Mouse (Mus musculus) thymus, postnatal 10 days (tissue): ENCODE measurements around the gene Tnfsfm13.
A peak's percentile ranks its signal among the peaks of the same experiment; 100 is the strongest.
"Not testable (repeated sequence)": the region's sequence is repeated elsewhere in the genome, so short reads cannot be mapped to it uniquely, and the experiment has no call there.

Experiments
- DNase-seq, 2 experiments: peaks; one replicate each; pipeline ENCODE4 v3.0.0; 2021; ENCODE audit warnings: low spot score in 2 of 2

The Tnfsfm13 gene

DNA sequence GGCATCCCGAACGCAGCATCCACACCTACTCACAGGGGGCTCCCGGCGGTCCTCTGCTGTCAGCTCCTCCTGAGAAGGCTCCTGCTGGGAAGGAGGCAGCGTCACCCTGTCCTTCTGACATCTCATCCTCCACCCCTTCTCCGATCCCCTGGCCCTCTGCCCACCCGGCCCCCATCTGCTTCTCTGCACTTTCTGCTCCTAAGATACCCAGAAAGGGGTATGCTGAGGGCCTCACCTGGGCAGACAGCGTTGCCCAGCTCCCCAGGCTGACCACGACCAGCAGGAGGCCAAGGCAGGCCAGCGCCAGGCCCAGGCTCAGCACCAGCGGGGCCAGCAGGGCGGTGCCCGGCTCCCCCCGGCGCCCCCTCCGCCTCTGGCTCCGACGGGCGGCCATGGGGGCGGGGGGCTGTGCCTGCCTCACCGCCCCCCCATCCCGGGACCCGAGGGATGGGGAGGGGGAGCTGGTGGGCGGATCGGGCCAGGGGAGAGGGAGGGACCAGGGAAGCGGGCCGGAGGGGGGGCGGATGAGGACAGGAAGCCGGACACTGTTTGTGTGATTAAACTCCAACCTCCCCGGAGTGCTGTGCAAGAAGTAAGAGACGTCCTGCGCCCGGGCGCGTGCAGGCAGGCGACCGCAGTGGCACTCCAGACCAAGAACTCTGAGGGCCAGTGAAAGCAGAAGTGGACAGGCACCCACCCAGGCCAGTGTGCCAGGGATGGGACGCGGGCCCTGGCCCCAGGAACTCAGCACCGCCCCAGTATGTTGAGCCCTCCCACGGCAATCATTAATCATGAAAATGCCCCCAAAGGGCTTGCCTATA, at the start of gene Tnfsfm13, which contains the start of gene Tnfsf12:
TSS of gene Tnfsfm13 (minus strand) at position 738 of the 821 bp plus-strand sequence.
TSS of gene Tnfsf12 (minus strand) at position 489 of the 821 bp plus-strand sequence.
- no peak for DNase-seq

DNA sequence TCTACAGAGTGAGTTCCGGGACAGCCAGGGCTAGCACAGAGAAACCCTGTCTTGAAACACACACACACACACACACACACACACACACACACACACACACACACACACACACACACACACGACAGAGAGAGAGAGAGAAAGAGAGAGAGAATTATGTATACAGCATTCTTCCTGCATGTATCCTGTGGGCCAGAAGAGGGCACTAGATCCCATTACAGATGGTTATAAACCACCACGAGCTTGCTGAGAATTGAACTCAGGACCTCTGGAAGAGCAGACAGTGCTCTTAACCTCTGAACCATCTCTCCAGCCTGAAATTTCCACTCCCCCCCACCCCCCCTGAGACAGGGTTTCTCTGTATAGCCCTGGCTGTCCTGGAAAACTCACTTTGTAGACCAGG, 35.5 kb upstream of the Tnfsfm13 start:
- not testable (repeated sequence) for DNase-seq

DNA sequence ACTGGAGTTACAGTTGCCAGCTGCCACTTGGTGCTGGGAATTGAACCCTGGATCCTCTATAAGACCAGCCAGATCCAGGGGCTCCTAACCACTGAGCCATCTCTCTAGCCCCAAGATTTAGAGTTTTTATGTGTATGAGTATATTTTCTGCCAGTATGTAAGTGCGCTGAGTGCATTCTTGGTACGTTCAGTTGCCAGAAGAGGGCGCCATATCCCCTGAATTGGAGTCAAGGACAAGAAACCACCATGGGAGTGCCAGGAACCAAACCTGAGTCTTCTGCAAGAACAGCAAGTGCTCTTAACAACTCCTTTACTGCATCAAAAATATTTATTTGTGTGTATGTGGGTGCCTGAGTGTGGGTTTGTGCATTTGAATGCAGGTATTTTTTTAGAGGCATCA, 33.2 kb upstream of the Tnfsfm13 start:
- DNase-seq = peak; percentile 45 to 79

DNA sequence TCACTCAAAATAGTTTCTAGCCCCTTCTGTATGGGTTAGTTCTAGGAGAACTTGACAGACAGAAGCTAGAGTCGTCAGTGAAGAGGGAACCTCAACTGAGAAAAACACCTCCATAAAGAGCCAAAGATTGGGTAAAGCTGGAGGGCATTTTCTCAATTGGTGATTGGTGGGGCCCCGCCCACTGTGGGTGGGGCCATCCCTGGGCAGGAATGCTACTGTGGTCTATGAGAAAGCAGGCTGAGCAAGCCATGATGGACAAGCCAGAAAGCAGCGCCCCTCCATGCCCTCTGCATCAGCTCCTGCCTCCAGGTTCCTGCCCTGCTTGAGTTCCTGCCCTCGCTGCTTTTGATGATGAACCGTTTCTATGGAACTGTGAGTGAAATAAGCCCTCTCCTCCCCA, 30.1 kb upstream of the Tnfsfm13 start:
- DNase-seq = no peak

DNA sequence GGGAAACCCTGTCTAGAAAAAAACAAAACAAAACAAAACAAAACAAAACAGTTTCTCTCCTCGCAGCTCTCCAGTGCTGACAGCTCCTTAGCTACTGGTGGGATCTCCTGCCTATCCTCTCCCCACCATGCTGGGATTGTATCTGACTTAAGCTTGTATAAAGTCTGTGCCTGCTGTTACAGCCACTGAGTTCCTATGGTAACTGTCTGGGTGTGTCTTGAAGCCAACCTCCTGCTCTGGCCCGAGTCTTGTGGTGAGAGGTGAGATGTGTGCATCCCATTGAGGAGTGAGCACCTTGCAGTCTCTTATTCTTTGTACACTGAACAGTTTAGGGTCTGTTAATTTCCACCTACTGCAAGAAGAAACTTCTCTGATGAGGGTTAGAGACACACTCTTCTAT, 27.2 kb upstream of the Tnfsfm13 start:
- DNase-seq = no peak

DNA sequence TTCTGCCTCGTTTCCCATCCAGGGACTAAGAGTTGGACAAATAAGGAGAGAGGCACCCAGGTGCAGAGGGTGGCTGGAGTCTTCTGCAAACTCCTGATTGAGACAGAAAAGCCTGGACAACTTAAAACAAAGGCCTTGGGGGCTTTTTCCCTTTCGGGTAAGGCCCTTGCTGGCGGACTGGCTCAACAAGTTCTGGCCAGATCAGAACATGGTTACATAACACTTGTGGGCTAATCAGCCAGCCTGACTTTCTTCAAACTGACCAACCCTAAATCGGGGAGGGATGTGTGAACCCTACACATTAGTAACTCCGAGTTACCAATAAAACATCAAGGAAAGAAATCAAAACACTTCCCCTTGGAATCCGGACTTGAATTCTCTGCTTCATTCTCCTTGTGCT, 25.0 kb upstream of the Tnfsfm13 start:
- DNase-seq = no peak

DNA sequence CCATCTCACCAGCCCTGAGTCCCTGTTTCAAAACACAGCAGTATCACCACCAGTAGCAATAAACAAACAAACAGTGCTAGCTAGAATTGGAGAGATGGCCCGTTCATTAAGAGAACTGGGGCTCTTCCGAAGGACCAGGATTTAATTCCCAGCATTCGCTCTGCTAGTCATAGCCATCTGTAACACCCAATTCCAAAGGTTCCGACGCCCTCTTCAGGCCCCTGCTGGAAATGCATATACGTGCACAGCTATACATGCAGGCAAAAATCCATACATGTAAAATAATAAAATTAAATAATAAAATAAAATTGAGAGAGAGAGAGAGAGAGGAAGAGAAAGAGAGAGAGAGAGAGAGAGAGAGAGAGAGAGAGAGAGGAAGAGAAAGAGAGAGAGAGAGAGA, 23.5 kb upstream of the Tnfsfm13 start:
- no peak for DNase-seq

DNA sequence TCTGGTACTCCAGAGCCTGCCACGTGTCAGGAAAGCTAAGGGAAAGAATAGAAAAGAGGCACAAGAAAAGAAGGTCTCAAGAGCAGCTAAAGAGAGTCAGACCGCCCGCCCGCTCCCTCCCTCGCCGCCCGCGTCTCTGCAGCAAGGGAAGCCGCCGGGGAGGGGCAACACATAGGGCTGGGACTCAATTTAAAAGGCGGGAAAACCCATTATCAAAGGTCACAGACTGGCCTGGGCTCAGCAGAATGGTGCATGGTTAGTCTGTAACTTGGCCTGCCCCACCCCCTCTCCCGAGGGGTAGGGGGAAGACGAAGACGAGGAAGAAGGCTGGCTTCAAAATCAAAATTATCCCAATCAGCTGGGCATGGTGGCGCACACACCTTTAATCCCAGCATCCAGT, 22.8 kb upstream of the Tnfsfm13 start:
- no peak for DNase-seq

DNA sequence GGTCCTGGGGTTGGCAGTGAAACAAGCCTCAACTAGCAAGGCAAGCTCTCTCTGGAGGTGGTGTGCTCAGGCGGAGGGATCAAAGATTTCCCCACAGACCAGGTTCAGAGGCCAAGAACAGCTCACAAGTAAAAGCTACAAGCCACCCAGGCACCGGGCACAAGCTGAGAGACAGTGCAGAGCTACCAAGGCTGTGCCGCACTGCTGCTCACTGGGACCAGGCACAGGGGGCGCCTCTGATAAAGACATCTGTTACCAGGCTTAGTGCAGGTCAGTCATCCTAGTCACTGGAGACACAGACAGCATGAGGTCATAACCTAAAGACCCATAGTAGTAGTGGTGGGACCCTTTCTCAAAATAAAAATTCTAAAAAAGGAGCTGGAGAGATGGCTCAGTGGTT, 21.1 kb upstream of the Tnfsfm13 start:
- DNase-seq = no peak

DNA sequence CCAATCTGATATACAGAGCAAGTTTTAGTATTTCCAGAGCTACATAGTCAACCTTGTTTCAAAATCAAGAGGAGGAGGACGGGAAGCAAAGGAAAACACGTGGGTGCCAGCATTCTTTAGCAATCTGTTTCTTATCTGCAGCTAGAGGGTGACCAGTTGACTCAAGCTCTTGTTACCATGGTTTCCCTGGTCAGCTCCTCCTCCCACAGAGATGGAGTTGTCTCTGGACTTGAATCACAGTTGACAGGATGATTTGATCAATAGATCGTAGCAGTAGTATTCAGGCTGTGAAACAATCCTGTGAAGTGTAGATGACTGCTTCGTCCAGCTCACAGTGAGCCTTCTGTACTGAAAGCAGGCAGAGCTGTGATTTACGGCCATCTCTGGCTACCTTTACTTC, 20.0 kb upstream of the Tnfsfm13 start:
- no peak for DNase-seq

DNA sequence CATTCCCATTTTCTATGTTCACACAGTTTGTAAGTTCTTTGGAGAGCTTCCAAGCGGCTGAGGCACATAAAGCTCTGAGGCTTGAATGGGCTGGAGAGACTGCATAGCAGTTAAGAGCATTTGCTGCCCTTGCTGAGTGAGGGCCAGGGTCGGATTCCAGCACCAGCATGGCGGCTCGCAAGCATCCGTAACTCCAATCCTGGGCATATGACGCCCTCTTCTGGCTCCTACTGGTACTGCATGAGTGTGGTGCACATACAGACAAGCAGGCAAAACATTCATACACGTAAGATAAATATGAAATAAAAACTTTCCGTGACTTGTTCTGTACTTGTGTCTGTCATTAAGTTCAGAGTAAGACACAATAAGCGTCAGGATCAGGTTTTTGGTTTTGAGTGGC, 19.6 kb upstream of the Tnfsfm13 start:
- no peak for DNase-seq

DNA sequence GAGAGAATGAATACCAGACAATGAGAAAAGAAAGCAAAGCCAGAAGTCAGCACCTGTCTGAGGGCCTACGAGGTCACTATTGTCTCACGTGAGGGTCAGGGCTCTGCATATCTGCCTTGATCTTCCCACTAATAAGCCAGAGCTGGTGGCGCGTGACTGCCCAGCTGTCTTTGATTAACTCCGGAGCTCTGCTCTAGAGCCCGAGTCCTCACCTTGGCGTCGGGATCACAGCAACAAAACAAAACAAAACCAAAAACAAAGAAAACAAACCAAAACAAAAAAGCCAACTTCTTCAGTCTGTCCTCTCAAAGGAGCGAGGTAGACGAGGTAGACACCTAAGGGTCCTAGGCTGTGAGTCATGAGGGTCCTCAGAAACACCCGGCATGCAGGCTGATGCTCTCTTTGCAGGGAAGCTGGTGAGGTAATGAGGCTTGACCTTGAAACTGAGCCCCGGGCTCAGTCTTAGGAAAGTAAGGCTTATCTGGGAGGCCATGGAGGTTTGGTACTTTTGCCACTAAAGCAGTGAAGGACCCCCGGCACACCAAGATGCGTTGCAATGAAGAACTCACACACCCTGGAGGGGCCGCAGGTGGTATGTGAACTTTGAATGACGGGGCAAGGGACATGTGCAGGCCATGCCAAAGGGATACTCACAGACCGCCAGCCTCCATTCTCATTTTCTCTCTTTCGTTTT, 18.9 kb upstream of the Tnfsfm13 start:
- DNase-seq = no peak

DNA sequence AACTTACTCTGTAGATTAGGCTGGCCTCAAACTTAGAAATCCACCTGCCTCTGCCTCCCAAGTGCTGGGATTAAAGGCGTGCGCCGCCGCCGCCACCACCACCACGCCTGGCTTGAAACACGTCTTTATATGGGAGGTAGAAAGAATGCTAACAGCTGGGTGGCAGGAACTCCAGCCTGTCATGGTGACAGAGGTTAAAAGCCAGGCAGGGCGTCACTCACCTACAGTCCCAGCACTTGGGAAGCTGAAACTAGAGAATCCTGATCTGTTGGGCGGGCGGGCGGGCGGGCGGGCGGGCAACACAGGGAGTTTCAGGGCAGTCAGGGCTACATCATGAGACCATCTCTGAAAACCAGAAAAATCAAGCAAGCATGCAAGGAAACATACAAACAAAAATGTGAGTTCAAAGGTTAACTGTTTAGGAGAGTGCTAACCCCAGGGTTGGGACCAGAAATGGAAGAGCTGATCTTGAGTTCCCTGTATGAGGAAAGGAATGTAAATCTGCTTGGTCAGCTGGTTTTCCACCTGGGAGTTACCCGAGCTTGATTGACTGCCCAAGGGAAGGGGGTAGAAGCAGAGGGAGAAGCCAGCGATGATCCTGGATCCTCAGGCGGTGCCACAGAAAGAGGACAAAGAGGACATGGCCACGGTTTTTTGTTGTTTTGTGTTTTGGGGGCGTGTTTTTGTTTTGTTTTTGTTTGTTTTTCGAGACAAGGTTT, 17.2 kb upstream of the Tnfsfm13 start:
- DNase-seq = no peak

DNA sequence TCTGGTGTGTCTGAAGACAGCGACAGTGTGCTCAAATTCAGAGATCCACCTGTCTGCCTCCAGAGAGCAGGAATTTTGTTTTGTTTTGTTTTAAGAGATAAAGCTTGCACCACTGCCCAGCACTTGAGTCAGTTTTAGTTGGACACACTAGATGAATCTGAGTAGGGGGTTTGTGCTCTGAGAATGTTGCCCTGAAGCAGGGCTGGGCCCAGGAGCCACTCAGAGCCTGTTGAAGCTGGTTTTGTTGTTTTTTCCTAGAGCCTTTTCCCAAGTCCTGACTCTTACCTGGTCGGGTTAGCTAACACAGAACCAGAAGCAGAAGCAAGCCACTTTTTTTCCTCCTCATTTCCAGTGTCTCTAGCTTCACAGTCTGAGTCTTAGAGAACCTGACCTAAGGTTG, 15.2 kb upstream of the Tnfsfm13 start:
- no peak for DNase-seq

DNA sequence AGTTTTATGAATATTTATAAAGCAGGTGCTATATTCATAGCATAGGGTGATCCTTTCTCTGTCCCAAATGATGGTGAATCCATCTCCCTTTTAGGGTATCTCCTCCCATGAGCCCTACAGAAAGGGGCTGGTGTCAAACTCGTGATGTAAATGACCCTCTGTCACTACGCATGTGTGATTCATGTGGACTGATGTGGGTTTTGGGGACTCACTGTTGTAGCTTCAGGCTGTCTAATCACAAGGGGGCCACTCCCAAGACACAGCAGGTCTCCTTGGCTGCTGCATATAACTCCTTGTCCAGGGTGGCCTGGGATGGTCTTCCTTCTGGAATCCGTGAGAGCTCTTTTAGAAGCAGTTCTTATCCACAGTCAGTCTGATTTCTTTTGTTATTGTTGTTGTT, 14.6 kb upstream of the Tnfsfm13 start:
- no peak for DNase-seq

DNA sequence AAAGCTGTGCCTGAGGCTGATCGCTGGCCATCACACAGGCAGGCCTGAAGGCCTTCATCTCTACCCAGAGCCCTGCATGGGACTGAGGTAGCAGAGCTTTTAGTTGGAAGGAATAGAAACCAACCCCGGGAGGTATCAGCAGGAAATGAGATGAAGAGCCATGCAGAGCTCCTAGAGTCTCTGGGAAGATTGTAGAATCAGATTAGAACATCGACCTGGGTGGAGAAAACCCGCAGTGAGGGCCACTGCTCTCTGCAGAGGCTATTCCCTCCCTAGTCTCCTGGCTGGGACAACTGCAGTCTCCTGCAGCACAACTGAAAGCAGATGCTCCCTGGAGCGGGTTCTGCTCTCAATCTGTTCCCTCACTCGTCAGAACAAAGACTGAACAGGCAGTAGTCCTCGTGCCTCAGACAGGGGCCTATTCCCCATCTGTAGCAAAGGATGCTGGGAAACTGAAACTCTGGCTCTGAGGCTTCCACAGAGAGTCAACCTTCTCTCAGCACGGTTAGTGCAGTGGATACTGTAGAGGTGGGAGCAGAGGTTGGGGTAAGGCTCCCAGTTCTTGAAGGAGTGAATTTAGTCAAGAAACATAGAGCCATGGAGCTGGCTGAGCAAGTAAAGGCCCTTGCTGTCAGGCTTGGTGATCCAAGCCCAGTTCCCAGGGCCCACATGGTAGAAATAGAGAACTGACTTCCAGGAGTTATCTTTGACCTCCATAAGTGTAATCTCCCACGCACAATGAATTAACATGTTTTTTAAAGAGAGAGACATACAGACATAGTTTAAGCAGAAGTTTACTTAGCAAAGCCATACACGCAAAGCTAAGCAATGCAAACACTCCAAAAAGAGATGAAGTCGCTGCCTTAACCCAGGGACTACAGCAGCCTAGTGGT, 13.9 kb upstream of the Tnfsfm13 start:
- DNase-seq = no peak

DNA sequence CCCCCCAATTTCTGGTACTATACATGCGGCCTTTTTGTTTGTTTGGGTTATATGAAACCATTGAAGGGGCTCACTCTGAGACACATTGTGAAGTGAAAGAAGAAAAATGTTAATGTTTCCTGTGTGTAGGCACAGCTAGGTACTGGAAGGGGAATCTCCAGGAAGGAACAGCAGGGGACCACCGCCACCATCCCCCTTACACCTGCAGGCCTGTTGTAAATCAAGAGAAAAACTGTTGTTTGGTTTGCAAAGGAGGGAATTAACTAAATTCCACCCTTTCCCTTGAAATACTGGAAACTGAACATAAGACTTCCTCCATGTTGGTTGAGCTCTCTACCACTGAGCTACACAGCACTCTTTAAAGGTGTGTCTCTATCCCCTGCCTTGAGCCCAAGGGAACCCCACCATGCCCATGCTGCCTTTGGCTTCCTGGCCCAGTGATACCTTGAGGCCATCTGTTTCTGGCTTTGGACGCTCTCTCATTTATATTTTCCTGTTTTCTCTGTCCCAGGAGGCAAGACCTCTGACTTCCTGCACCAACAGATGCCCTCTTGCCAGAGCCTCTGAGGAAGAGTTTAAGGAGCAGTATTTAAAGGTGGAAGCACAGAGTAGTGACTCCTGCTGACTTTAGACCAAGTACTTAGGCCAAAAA, 12.8 kb upstream of the Tnfsfm13 start:
- DNase-seq = no peak

DNA sequence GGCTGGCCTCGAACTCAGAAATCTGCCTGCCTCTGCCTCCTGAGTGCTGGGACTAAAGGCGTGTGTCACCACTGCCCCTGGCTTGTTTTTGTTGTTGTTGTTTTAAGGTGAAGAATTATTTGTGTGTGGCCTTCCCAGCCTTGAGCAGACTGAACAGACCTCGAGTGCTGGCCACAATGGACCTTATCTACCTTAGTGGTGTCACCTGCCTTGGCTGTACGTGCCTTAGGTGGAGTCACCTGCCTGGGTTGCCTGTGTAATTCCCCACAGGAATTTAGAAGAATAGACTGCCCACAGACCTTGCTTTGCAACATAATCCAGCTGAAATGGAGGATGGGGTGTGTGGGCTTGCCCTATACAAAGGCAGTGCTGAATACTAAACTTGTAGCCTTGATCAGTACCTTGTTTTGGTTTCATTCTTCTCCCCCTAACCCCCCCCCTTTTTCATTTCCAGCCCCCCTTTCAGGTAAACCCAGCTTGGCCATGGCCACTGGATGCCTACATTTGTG, 12.0 kb upstream of the Tnfsfm13 start:
- no peak for DNase-seq

DNA sequence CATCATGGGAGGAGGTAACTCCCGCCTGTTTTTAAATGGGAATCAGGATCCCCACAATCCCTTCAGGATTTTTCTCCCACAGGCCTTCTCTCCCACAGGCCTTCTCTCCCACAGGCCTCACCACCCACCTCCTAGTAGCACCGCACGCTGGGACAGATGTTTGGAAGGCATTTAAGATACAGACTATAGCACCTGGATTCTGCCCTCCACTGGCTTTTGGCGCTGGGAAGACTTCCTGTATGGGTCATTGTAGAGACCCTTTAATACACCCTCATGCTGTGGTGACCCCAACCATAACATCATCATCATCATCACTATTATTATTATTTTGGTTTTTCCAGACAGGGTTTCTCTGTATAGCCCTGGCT, 11.6 kb upstream of the Tnfsfm13 start:
- no peak for DNase-seq

DNA sequence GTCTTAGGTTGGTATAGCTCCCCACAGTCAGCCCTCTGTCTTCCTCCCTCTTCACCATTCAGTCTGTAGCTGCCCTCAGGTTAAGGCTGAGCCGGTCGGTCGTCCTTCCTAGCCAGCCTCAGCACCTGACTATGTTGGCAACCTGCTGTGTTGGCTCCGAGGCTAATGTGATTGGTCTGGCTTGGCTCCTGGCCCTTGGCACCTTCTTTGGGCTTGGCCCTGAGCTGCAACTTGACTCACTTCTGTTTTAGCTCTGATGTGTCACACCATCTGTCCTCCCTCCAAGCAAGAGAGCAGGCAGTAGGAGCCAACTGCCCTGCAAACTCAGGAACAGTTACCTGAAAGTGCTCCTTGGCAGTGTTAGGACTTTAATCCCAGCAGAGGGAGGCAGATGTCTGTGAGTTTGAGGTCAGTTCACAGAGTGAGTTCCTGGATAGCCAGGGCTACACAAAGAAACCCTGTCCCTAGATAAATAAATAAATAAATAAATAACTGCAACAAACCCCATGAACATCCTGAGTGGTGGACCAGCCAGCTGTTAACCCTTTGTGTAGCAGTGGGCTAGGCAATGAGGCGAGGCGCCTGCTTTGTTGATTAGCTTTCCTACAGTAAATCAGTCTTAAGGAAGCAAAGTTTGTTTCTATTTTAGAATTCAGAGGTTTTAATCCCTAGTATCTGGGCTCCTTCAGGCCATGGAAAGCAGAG, 11.0 kb upstream of the Tnfsfm13 start:
- DNase-seq = no peak
